Mouse (Mus musculus) neural tube, embryonic 13.5 days (tissue): ENCODE results near the gene Cnnm4. TPM values are rescaled to one million over a fixed set of nuclear protein-coding genes. Genes with fewer than 3 reads are reported as not detected.
A peak's percentile ranks its signal among the peaks of the same experiment; 100 is the strongest.

Experiments used
- ATAC-seq: fragments of 200-750 bp; cut with Nextera tagmentation; 2 replicates; pipeline ENCODE4 v1.8.0; 2017; ENCODE audit warnings: low read depth, mild to moderate bottlenecking, moderate TSS enrichment, moderate library complexity
- H3K27ac ChIP-seq: fragments of 300-500 bp; sonication (generic); replicated peaks from 2 replicates; pipeline ENCODE4 v1.5.1; 2015; ENCODE audit warnings: moderate library complexity, mild to moderate bottlenecking, inconsistent platforms
- H3K27me3 ChIP-seq: fragments of 300-500 bp; sonication (generic); 2 replicates; pipeline ENCODE4 v1.6.1; 2015; ENCODE audit warnings: mild to moderate bottlenecking, inconsistent platforms
- H3K36me3 ChIP-seq: fragments of 300-500 bp; sonication (generic); 2 replicates; pipeline ENCODE4 v1.6.1; 2015; ENCODE audit warnings: mild to moderate bottlenecking, inconsistent platforms
- H3K4me1 ChIP-seq: fragments of 300-500 bp; sonication (generic); replicated peaks from 2 replicates; pipeline ENCODE4 v1.6.1; 2015; ENCODE audit warnings: inconsistent platforms
- H3K4me2 ChIP-seq: fragments of 300-500 bp; sonication (generic); 2 replicates; pipeline ENCODE4 v1.6.1; 2015; ENCODE audit warnings: inconsistent platforms, mild to moderate bottlenecking, moderate library complexity
- H3K4me3 ChIP-seq: fragments of 300-500 bp; sonication (generic); 2 replicates; pipeline ENCODE4 v1.5.1; 2015; ENCODE audit warnings: mild to moderate bottlenecking, inconsistent platforms
- H3K9ac ChIP-seq: fragments of 300-500 bp; sonication (generic); 2 replicates; pipeline ENCODE4 v1.6.1; 2015; ENCODE audit warnings: moderate library complexity, mild to moderate bottlenecking, inconsistent platforms
- H3K9me3 ChIP-seq: fragments of 300-500 bp; sonication (generic); 2 replicates; pipeline ENCODE4 v1.6.1; 2016; ENCODE audit warnings: inconsistent platforms
- WGBS: fragments of 180-500 bp; shearing (Covaris S2); methylation state at CpG from one replicate; pipeline ENCODE4 v1.1.7; 2015; 5-methylcytosine and 5-hydroxymethylcytosine counted together
- polyA plus RNA-seq: library from polyadenylated mRNA; unstranded; fragments of >200 nt; fragmentation: Nextera tagmentation; extraction: Ambion mirVana; gene quantifications from 2 replicates; pipeline ENCODE4 v1.2.1, GENCODE M21; 2015

Cnnm4 gene
- polyA plus RNA-seq, 1 experiment from 2014 or later: 9.3 TPM

- Histone ChIP-seq H3K36me3 (peaks cover 61% of the 10 kb centered on the region), H3K9me3 (no peaks in the 10 kb centered on the region), H3K9ac (no peak overlapping the region), H3K27me3 (no peaks in the 10 kb centered on the region), H3K4me1 (peaks cover 58% of the 10 kb centered on the region), H3K4me2 (no peak overlapping the region), H3K27ac (no peak overlapping the region), H3K4me3 (no peak overlapping the region)
- no peak for ATAC-seq
- WGBS: 93% methylated on average over 12 of the region's 12 CpGs
Measured at GRCm38 (mm10) chr1:36525774-36526173, 54.4 kb downstream of the Cnnm4 start.

GRCm38 (mm10) chr1:36526903-36527302, 55.5 kb downstream of the Cnnm4 start:
- ATAC-seq: no peak
- WGBS: 93% methylated on average over 10 of the region's 10 CpGs
- H3K4me1 ChIP-seq: peaks cover 58% of the 10 kb centered on the region
- no peak overlapping the region for H3K9ac ChIP-seq
- H3K27me3 ChIP-seq: no peaks in the 10 kb centered on the region
- H3K9me3 ChIP-seq: no peaks in the 10 kb centered on the region
- H3K4me3 ChIP-seq: no peak overlapping the region
- peaks cover 58% of the 10 kb centered on the region for H3K36me3 ChIP-seq
- H3K4me2 ChIP-seq: no peak overlapping the region
- no peak overlapping the region for H3K27ac ChIP-seq

DNA sequence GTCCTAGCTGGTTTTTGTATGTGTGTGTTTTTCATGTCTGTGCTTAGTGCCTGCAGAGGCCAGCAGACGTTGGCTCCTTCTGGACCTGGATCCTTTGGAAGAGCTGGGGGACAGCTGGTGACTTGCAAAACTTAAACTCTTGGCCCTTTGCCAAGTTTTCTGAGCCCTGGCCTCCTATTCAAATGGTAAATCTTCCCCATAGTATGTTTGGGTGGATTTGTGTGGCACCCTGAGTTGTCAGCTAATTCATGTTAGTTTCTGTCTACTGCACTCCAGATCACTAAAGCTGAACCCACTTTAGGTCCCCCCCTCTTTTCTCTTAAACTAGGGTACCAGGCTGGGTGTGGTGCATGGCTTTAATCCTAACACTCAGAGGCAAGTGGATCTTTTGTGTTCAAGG, 56.9 kb downstream of the Cnnm4 start:
- Histone ChIP-seq H3K4me1 (peaks cover 43% of the 10 kb centered on the region), H3K27ac (peak overlapping the region; percentile 65), H3K36me3 (peaks cover 50% of the 10 kb centered on the region), H3K4me3 (no peak overlapping the region), H3K9me3 (no peaks in the 10 kb centered on the region), H3K9ac (no peak overlapping the region), H3K4me2 (no peak overlapping the region), H3K27me3 (no peaks in the 10 kb centered on the region)
- 14% methylated on average over 1 of the region's 1 CpGs for WGBS
- ATAC-seq: no peak

DNA sequence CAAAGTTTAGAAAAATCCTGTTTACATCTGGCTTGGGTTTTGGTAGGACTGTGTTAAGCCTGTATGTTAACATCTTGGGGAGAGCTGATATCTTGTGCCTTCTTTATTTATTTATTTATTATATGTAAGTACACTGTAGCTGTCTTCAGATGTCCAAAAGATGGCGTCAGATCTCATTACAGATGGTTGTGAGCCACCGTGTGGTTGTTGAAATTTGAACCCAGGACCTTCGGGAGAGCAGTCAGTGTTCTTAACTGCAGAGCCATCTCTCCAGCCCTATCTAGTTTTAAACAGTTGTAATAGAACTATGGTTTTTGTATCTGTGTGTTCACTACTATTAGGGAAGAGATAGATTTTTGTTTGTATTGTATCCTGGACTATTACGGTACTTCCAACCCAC, 57.9 kb downstream of the Cnnm4 start:
- no peaks in the 10 kb centered on the region for H3K9me3 ChIP-seq
- no peak overlapping the region for H3K4me3 ChIP-seq
- no peak for ATAC-seq
- peaks cover 41% of the 10 kb centered on the region for H3K36me3 ChIP-seq
- no peak overlapping the region for H3K4me2 ChIP-seq
- H3K27ac ChIP-seq: no peak overlapping the region
- H3K4me1 ChIP-seq: peaks cover 34% of the 10 kb centered on the region; the same call in 1 of the 2 replicates
- 95% methylated on average over 4 of the region's 4 CpGs for WGBS
- H3K27me3 ChIP-seq: no peaks in the 10 kb centered on the region
- no peak overlapping the region for H3K9ac ChIP-seq

DNA sequence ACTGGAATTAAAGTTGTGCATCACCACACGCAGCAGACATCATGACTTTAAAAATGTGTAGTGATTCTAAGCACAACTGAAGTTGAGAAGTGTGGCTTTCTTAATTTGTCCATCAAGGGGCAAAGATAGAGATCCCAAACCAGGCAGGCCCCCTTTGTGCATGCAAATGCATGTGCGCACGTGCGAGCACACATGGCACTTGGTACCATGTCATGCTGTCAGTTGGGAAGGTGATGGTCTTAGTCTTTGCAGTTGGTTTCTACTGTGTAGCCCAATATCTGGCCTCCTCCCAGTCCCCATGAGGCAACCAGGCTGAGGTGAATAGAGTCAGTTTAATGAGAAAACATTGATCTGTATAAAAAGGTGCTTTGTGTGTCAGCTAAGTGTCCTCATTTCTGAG, 58.5 kb downstream of the Cnnm4 start:
- H3K27me3 ChIP-seq: no peaks in the 10 kb centered on the region
- peaks cover 30% of the 10 kb centered on the region; the same call in 1 of the 2 replicates for H3K4me1 ChIP-seq
- H3K9me3 ChIP-seq: no peaks in the 10 kb centered on the region
- H3K36me3 ChIP-seq: peaks cover 35% of the 10 kb centered on the region
- H3K27ac ChIP-seq: no peak overlapping the region
- H3K4me3 ChIP-seq: no peak overlapping the region
- 96% methylated on average over 4 of the region's 4 CpGs for WGBS
- no peak overlapping the region for H3K9ac ChIP-seq
- ATAC-seq: no peak
- H3K4me2 ChIP-seq: no peak overlapping the region

DNA sequence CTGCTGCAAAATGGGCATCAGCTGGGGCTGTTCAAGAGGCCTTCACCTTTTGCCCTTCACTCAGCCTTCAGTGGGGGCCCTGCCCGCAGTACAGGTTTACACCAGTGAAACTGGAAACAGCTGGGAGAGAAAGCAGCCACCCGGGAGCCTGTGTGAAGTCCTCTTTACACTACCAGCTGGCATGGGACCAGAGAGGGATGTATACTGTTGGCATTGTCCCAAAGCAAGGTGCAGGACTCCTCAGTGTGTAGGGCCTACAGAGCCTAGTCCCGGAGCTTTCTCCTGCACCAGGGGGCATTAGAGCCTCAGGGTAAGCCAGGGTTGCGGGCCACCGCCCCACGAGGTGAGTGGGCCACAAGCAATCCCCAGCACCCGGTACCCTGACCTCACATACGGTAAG, 59.1 kb downstream of the Cnnm4 start:
- no peak overlapping the region for H3K27ac ChIP-seq
- peaks cover 30% of the 10 kb centered on the region; the same call in 1 of the 2 replicates for H3K4me1 ChIP-seq
- no peak for ATAC-seq
- no peaks in the 10 kb centered on the region for H3K9me3 ChIP-seq
- no peak overlapping the region for H3K4me2 ChIP-seq
- no peak overlapping the region for H3K4me3 ChIP-seq
- no peaks in the 10 kb centered on the region for H3K27me3 ChIP-seq
- no peak overlapping the region for H3K9ac ChIP-seq
- peaks cover 28% of the 10 kb centered on the region for H3K36me3 ChIP-seq
- WGBS: 72% methylated on average over 8 of the region's 8 CpGs

DNA sequence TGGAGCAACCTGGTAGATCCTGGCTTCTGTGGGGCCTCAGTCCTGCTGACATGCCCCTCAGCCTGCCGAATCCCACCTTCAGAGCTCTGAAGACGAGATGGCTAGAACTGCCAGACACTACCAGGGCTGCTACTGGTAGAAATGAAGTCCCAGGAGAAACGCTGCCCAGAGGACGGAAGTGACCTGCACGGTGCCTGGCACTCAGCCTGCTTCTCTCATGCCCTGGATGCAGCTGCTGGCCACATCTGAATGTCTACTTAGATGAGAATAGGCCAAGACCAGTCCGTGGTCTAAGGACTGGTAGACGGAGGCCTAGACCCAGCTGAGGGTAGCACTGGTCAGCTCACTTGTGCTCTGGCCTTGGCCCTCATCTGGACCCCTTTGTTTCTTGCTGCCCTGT, 59.5 kb downstream of the Cnnm4 start:
- peaks cover 30% of the 10 kb centered on the region; the same call in 1 of the 2 replicates for H3K4me1 ChIP-seq
- H3K9ac ChIP-seq: no peak overlapping the region
- ATAC-seq: no peak
- WGBS: 89% methylated on average over 7 of the region's 7 CpGs
- H3K36me3 ChIP-seq: peaks cover 24% of the 10 kb centered on the region
- no peak overlapping the region for H3K4me2 ChIP-seq
- no peak overlapping the region for H3K4me3 ChIP-seq
- no peak overlapping the region for H3K27ac ChIP-seq
- H3K9me3 ChIP-seq: no peaks in the 10 kb centered on the region
- no peaks in the 10 kb centered on the region for H3K27me3 ChIP-seq

DNA sequence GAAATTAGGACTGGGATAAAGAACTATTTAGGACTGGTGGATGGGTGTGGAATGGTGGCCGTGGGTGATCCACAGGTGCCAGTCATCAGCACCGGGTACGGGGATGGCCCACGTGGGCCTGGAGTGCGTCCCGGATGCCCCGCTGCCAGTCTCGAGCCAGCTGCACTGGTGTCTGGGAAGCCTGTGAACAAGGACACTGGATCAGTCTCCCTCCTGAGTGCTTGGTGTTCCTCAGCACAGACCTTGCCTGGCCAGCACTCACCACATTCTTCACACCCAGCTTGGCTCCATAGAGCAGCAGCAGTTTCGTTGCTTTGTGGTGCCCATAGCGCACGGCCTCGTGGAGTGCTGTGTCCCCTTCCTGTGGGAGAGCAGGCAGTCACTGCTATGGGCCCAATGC, 60.0 kb downstream of the Cnnm4 start:
- WGBS: 86% methylated on average over 12 of the region's 12 CpGs
- peaks cover 30% of the 10 kb centered on the region; the same call in 1 of the 2 replicates for H3K4me1 ChIP-seq
- no peak overlapping the region for H3K4me2 ChIP-seq
- ATAC-seq: no peak
- H3K4me3 ChIP-seq: no peak overlapping the region
- peaks cover 19% of the 10 kb centered on the region for H3K36me3 ChIP-seq
- no peak overlapping the region for H3K27ac ChIP-seq
- H3K9ac ChIP-seq: no peak overlapping the region
- H3K27me3 ChIP-seq: no peaks in the 10 kb centered on the region
- no peaks in the 10 kb centered on the region for H3K9me3 ChIP-seq

GRCm38 (mm10) chr1:36533546-36533945, 62.1 kb downstream of the Cnnm4 start:
- Histone ChIP-seq H3K27ac (no peak overlapping the region), H3K9ac (no peak overlapping the region), H3K27me3 (no peaks in the 10 kb centered on the region), H3K4me1 (peaks cover 14% of the 10 kb centered on the region; the same call in 1 of the 2 replicates), H3K9me3 (no peaks in the 10 kb centered on the region), H3K36me3 (peaks cover 16% of the 10 kb centered on the region; the same call in 1 of the 2 replicates), H3K4me2 (no peak overlapping the region), H3K4me3 (no peak overlapping the region)
- no peak for ATAC-seq
- WGBS: 85% methylated on average over 6 of the region's 6 CpGs

DNA sequence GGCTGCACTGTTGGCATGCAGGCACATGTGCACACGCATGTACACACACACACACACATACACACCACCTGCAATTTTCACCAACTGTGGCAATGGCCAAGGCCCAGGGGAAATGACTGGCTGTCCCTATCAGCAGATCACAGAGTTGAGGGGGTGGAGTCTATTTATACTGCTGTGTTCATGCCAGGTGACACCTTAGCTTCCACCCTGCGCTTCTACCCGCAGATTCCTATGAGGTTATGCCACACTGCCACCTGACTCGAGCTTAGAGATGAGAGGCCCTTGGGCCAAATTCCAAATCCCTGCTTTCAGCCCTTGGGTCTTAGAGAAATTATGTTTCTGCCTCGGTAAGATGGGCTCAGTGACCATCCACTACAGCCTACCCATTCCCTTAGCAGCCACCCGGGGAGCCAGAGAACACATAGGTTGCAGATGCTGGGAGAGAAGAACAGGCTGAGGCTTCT, 63.2 kb downstream of the Cnnm4 start:
- Histone ChIP-seq H3K27me3 (no peaks in the 10 kb centered on the region), H3K4me1 (peaks cover 13% of the 10 kb centered on the region; the same call in 1 of the 2 replicates), H3K4me2 (no peak overlapping the region), H3K27ac (no peak overlapping the region), H3K9ac (no peak overlapping the region), H3K4me3 (no peak overlapping the region), H3K36me3 (peaks cover 27% of the 10 kb centered on the region), H3K9me3 (no peaks in the 10 kb centered on the region)
- no peak for ATAC-seq
- 81% methylated on average over 6 of the region's 6 CpGs for WGBS

GRCm38 (mm10) chr1:36535477-36536396, 64.3 kb downstream of the Cnnm4 start:
- 87% methylated on average over 11 of the region's 11 CpGs for WGBS
- peaks cover 38% of the 10 kb centered on the region for H3K36me3 ChIP-seq
- no peak overlapping the region for H3K9ac ChIP-seq
- no peak overlapping the region for H3K4me2 ChIP-seq
- 0 out of 2 replicates have a peak, but pooled peaks cover 3% of the 10 kb centered on the region for H3K4me1 ChIP-seq
- no peak for ATAC-seq
- no peak overlapping the region for H3K27ac ChIP-seq
- no peaks in the 10 kb centered on the region for H3K27me3 ChIP-seq
- no peak overlapping the region for H3K4me3 ChIP-seq
- H3K9me3 ChIP-seq: no peaks in the 10 kb centered on the region

DNA sequence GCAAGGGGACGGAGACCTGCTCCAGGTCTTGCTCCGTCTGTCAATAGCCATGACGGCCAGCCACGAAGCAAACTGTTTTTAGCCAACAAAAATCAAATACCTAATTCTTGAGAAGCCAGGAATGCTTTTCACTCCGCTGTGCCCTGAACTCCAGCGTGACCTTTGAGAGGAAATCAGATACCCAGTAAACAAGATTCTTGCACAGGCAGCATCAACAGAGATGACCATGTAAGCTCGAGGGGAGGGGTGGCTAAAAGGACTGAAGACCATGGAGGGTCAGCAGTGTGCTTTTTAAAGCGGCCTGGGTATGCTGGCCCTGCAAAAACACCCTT, 64.9 kb downstream of the Cnnm4 start:
- Histone ChIP-seq H3K27ac (no peak overlapping the region), H3K4me2 (no peak overlapping the region), H3K4me3 (no peak overlapping the region), H3K4me1 (no peaks in the 10 kb centered on the region), H3K36me3 (peaks cover 39% of the 10 kb centered on the region), H3K9me3 (no peaks in the 10 kb centered on the region), H3K9ac (no peak overlapping the region), H3K27me3 (no peaks in the 10 kb centered on the region)
- ATAC-seq: no peak
- 90% methylated on average over 8 of the region's 8 CpGs for WGBS
